ENCODE assay signal across 11 mouse cellular contexts in the genomic region with DNA sequence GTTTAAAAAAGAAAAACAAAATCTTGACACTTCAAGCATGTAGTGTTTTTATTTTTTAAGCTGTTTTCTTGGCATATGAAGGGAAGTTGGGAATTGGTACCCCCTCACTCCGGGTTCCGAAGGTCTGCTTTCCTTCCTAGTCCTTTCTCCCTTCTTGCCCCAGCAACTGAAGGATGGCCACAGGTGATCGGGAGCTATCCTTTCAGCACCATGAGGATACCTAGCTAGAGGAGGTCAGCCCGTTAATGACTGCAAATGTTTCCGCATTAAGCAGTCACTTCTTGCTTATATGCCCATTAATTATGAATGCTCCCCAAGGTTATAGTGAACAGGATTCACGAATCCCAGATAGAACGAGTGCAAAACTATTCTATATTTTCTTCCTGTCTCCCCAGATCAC. TPM values are rescaled to one million over a fixed set of nuclear protein-coding genes. Genes with fewer than 3 reads are reported as not detected.
A peak's percentile ranks its signal among the peaks of the same experiment; 100 is the strongest.
DNase-seq lines count a peak whose midpoint lies in the region; ATAC-seq and TF ChIP-seq lines count a peak whose summit lies in the region.
"Had no signal": no experiment of that assay in that cellular context is flagged by ENCODE, and none has a peak within 500 bp of the region (broad histone marks: within the 10 kb centered on the region; RNA-seq: fewer than 3 reads in every experiment).

No protein-coding gene starts in this region.

- peaks cover 41% of the 10 kb centered on the region for H3K27me3 ChIP-seq in heart, embryonic 13.5 days (replicated peaks)
- H3K27me3 ChIP-seq in heart, embryonic 12.5 days (replicated peaks) = peaks cover 29% of the 10 kb centered on the region
- H3K27me3 ChIP-seq in hindbrain, embryonic 14.5 days (ENCODE audit: control insufficient read depth, insufficient read depth, low read length) = no peaks in the 10 kb centered on the region
- H3K27me3 ChIP-seq in myocyte (ENCODE audit: control insufficient read depth, insufficient read depth, insufficient read length) = no peaks in the 10 kb centered on the region

- no peak overlapping the region for H3K9ac ChIP-seq in heart, embryonic 13.5 days
- H3K9ac ChIP-seq in heart, embryonic 12.5 days = no peak overlapping the region
- peak overlapping the region; percentile 81 for H3K9ac ChIP-seq in hindbrain, embryonic 14.5 days

- WGBS in heart, embryonic 13.5 days = 10% methylated on average over 7 of the region's 7 CpGs
- WGBS in heart, embryonic 12.5 days = 11% methylated on average over 7 of the region's 7 CpGs
- WGBS in hindbrain, embryonic 14.5 days = 4% methylated on average over 7 of the region's 7 CpGs

- peak overlapping the region; percentile 79; the same call in 1 of the 2 replicates for H3K4me2 ChIP-seq in heart, embryonic 13.5 days
- H3K4me2 ChIP-seq in heart, embryonic 12.5 days = no peak overlapping the region; the same call in 1 of the 2 replicates
- H3K4me2 ChIP-seq in hindbrain, embryonic 14.5 days (replicated peaks) = peak overlapping the region; percentile 71
- H3K4me2 ChIP-seq in myocyte (ENCODE audit: low read depth) = no peak overlapping the region

- no peak overlapping the region for H3ac ChIP-seq in myocyte (ENCODE audit: control insufficient read depth, insufficient read length)

- no peak overlapping the region for H3K27ac ChIP-seq in heart, embryonic 13.5 days (replicated peaks)
- H3K27ac ChIP-seq in heart, embryonic 12.5 days (ENCODE audit: poor library complexity, severe bottlenecking) = no peak overlapping the region
- peak overlapping the region; percentile 92; the same call in 1 of the 2 replicates for H3K27ac ChIP-seq in hindbrain, embryonic 14.5 days

- H3K9me3 ChIP-seq in heart, embryonic 13.5 days = no peaks in the 10 kb centered on the region
- peaks cover 6% of the 10 kb centered on the region; the same call in 1 of the 2 replicates for H3K9me3 ChIP-seq in heart, embryonic 12.5 days (replicated peaks)
- H3K9me3 ChIP-seq in hindbrain, embryonic 14.5 days (ENCODE audit: control insufficient read depth, low read length) = no peaks in the 10 kb centered on the region

- ATAC-seq in heart, embryonic 13.5 days (ENCODE audit: extremely low read depth, insufficient number of reproducible peaks, low FRiP score, low TSS enrichment) = no peak
- ATAC-seq in heart, embryonic 12.5 days (ENCODE audit: insufficient number of reproducible peaks, low FRiP score) = no peak
- ATAC-seq in hindbrain, embryonic 14.5 days (ENCODE audit: low FRiP score) = no peak
- ATAC-seq: Patski had no signal

- TF ChIP-seq POLR2A in myocyte (IDR thresholded peaks at IDR 0.05; ENCODE audit: insufficient read length, low read depth) = no peak

- H3K36me3 ChIP-seq in heart, embryonic 13.5 days = no peaks in the 10 kb centered on the region
- H3K36me3 ChIP-seq in heart, embryonic 12.5 days = no peaks in the 10 kb centered on the region
- H3K36me3 ChIP-seq in hindbrain, embryonic 14.5 days (replicated peaks; ENCODE audit: control insufficient read depth, insufficient read depth) = no peaks in the 10 kb centered on the region
- H3K36me3 ChIP-seq in myocyte (ENCODE audit: control insufficient read depth, insufficient read depth) = no peaks in the 10 kb centered on the region

- H3K4me3 ChIP-seq in heart, embryonic 13.5 days = no peak overlapping the region
- no peak overlapping the region for H3K4me3 ChIP-seq in heart, embryonic 12.5 days
- peak overlapping the region; percentile 61 for H3K4me3 ChIP-seq in hindbrain, embryonic 14.5 days (replicated peaks; ENCODE audit: low read length)
- no peak overlapping the region for H3K4me3 ChIP-seq in myocyte
- H3K4me3 ChIP-seq: megakaryocyte, embryonic 14.5 days had no signal

- peaks cover 10% of the 10 kb centered on the region for H3K4me1 ChIP-seq in heart, embryonic 13.5 days
- peaks cover 12% of the 10 kb centered on the region for H3K4me1 ChIP-seq in heart, embryonic 12.5 days (replicated peaks)
- peaks cover 6% of the 10 kb centered on the region for H3K4me1 ChIP-seq in hindbrain, embryonic 14.5 days (replicated peaks; ENCODE audit: control insufficient read depth, insufficient read depth, low read length)
- H3K4me1 ChIP-seq: megakaryocyte, embryonic 14.5 days had no signal

- DNase-seq in embryo, embryonic 11.5 days (ENCODE audit: low read depth, low spot score) = peak; percentile 23
- no peak for DNase-seq in hindbrain, embryonic 14.5 days (ENCODE audit: low spot score)
- DNase-seq in ovary, adult 18-20 months (ENCODE audit: low spot score) = no peak
- no peak for DNase-seq in urinary bladder, postnatal 25 days (ENCODE audit: low spot score)
- DNase-seq in c-Kit-positive CD71-positive TER-119-positive erythroid progenitor cells, embryonic 14.5 days (ENCODE audit: low spot score) = no peak
- DNase-seq: heart, postnatal 14 days had no signal

- no peaks in the 10 kb centered on the region for H3K79me2 ChIP-seq in myocyte (ENCODE audit: control insufficient read depth, insufficient read depth)

TF ChIP-seq in myocyte, 11 proteins besides CTCF, POLR2A, EP300 and RAD21:
- TF ChIP-seq REST (IDR thresholded peaks at IDR 0.05; ENCODE audit: insufficient read depth, insufficient read length) (peak; percentile 56), SRF (IDR thresholded peaks at IDR 0.05; ENCODE audit: control insufficient read depth, insufficient read length, low read depth) (no peak), CEBPB (IDR thresholded peaks at IDR 0.05; ENCODE audit: insufficient read depth, poor library complexity, severe bottlenecking) (no peak)

RNA-seq across cellular contexts. Expression of gene Ptpro, which starts 1.3 kb away (rescaled TPM):
- polyA plus RNA-seq in heart, embryonic 13.5 days (2015; fragmentation: Nextera tagmentation; extraction: Ambion mirVana) = 2.2 and 2.8 TPM in 2 replicates
- polyA plus RNA-seq in heart, embryonic 12.5 days (2016; fragmentation: Nextera tagmentation; extraction: Ambion mirVana) = 2.0 and 2.1 TPM in 2 replicates
- 54.6 and 61.6 TPM in 2 replicates for polyA plus RNA-seq in hindbrain, embryonic 14.5 days (2014; fragmentation: Nextera tagmentation; extraction: Ambion mirVana)
- not detected for polyA plus RNA-seq in myocyte (2012; fragmentation: generic; extraction: Trizol)
- polyA plus RNA-seq: Patski had no signal

Comparison
In these comparisons a context has a peak if more than half of its experiments do, and no peak if none do; other contexts are left out.
1. H3K4me2 ChIP-seq: peak in heart, embryonic 13.5 days (single experiment) and hindbrain, embryonic 14.5 days (single experiment); none in heart, embryonic 12.5 days (single experiment) and myocyte (single experiment).
2. RNA of gene Ptpro, which starts 1.3 kb away (polyA plus RNA-seq): 54.6 to 61.6 TPM in hindbrain, embryonic 14.5 days; 2.2 to 2.8 TPM in heart, embryonic 13.5 days, 2.0 to 2.1 TPM in heart, embryonic 12.5 days and not detected in myocyte (single experiment); every median in the first group is over 10 times any median in the second.